Mouse (Mus musculus) ovary, postnatal 14 days (tissue): Measurements from ENCODE around the gene Methig1.
"Not testable (repeated sequence)": the region's sequence is repeated elsewhere in the genome, so short reads cannot be mapped to it uniquely, and the experiment has no call there.

Experiments used
- DNase-seq: peaks from one replicate; pipeline ENCODE4 v3.0.0; 2022; ENCODE audit warnings: low spot score

Gene Methig1

DNA sequence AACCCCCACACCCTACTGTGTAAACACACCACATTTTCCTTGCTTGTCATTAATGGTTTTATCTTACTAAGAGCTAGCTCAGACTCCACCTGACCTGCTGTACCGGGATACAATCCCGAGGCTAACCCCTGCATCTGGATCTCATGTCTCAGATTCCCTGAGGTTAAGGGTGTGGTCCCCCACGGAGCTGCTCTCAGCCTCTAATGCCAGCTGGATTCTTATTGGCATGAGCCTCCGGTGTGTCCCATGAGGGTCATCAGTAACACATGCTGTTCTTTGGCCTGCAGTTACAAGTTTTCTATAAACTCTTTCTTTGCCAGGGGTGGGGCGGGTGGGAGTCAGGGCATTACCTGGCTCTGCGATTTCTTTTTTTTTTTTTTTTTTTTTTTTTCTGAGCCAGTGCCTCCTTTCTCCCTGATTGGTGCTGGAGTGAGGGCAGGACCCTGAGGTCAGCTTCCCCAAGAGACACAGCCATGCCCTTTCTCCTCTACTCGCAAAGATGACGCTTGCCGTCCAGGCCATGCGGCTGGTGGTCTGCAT, at the start of gene Methig1, which contains the start of gene Mettl7a2:
TSS of gene Methig1 (plus strand) at position 439 of the 540 bp plus-strand sequence.
TSS of gene Mettl7a2 (plus strand) at position 490 of the 540 bp plus-strand sequence.
- no peak for DNase-seq

DNA sequence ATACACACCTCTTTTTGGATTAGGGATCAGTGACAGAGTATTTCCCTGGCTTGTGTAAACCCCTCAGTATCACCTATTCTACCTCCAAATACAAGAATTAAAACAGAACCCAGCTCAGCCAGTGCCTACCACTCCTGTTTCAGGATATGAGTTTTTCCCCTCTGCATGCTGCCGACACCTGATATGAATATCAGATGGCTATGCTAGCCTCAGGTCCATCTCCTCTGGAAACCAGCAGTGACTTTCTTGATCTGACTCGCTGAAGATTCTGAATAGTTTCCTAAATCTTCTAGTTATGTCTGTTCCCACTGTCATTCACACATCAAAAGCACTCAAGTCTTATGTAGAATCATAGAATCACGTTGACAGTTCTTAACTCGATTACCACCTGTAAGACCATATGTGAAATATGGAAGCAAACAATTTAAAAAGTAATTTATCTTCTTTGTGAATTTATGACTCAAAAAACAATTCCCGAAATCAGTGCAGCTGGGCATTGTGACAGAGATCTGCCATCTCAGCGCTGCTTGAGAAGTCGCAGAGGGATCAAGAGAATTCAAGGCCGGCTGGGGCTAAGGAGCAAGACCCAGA, 49.4 kb upstream of the Methig1 start:
- no peak for DNase-seq

DNA sequence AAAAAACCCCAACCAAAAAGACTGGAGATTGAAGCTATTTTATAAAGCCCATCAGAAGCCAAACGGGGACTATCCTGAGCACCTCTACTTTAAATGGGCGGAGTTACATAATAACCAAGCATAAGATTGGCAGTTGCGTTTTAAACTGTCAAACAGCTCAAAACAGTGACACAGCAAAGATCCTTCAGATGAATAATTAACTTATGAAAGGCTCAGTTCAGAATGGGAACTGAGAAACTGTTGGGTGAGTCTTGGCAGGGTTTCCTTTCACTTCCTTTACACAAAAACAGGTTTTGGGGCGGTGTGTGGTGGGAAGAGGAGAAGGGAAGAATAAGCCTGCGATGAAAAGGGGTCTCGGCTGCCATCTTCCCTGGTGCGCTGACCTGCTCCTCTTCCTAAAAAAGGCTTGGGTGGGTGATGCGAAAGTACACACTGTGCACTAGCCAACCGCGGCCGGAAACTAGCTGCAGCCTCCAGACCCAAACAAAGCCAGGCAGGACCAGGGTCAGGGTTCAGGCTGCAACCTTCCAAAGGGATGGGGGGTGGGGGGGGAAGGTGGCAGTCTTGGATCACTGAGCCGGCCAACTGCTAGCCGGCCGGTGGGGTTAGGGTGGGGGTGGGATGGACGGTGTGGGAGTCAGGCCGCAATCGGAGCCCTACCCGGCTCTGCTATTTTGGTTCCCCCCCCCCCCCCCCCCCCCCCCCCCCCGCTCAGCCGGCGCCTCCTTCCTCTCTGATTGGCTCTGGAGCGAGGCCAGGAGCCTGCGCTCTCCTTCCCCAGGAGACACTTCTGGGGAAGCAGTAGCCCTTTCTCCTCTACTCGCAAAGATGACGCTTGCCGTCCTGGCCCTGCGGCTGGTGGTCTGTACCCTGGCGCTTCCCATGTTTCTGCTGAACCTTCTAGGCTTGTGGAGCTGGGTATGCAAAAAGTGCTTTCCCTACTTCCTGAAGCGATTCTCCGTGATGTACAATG, 48.6 kb upstream of the Methig1 start, which contains the start of gene Mettl7a1:
TSS of gene Mettl7a1 (plus strand) at position 122 of the 973 bp plus-strand sequence.
- DNase-seq: peak; percentile 66

- DNase-seq: no peak
These were observed 46.7 kb upstream of the Methig1 start for GRCm38 (mm10) chr15:100306201-100306600.

DNA sequence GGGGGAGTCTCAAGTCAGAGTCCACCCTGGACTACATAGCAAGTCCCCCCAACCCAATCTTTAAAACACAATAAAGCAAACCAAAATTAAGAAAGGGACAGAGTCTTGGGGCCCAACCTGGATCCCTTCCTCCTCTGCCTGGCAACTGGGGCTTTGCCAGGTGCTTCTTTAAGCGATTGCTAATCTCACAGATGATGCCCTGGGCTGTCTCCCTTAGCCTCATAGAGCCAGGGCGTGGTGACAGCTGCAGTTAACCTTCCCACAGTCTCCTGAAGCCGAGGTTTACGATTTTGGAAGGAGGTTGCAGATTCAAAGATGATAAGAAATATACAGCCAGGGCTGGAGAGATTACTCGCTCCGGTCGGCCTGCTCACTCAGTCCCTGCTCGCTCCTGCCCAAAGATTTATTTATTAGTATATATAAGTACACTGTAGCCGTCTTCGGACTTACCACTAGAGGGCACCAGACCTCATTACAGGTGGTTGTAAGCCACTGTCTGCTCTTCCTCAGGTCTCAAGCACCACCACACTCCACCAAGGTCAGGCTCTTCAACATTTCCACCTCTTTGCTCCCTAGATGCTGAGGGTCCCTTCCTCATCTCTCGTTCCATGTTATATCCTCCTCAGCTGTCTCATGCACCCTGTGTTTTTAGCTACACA, 45.4 kb upstream of the Methig1 start:
- not testable (repeated sequence) for DNase-seq

DNA sequence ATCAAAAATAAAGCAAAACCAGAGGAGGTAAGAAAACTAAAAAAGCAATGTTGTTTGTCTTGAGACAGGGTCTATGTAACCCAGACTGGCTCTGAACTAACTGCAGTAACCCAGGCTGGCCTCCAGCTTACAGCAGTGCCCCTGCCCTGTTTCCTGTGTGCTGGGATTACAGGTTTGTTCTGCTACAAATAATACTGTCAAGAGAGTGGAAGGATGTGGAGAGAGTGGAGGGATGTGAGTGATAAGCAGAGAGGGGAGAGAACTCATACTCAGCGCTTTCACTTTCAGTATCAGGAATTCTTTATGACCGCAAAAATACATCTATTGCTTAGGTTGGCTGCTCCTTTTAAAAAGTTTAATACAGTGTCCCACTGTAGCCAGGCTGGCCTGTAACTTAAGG, 40.6 kb upstream of the Methig1 start:
- DNase-seq: no peak

DNA sequence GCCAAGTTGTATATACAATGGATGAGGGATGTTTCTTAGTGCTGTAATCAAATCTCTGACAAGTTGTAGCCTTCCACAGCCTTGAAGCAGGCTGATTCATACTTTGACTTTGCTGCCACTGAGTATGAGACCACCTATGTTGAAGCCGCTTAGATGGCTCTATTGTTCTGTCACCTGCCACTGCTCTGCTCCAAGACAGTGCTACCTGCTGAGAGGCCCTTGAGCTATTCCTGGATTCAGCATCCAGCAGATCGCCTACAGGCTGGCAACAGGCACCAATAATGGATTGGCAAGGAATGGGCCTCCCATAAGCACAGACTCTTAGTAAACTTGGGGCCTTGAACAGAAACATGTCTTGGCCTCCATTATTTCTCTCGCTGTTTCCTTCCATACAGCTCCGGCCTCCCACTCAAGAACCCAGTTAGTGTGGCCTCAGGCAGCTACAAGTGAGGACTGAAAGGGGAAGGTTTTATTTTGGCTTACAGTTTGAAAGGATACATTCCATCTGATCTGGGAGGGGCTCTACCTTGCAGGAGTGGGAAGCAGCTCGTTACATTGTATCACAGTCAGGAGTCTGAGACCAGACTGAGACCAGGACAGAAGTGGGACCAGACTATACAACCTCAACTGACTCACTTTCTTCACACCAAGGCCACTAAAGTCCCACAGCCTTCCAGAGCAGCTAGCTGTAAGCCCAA, 38.4 kb upstream of the Methig1 start:
- DNase-seq: no peak

GRCm38 (mm10) chr15:100318014-100318671, 34.8 kb upstream of the Methig1 start:
- not testable (repeated sequence) for DNase-seq

DNA sequence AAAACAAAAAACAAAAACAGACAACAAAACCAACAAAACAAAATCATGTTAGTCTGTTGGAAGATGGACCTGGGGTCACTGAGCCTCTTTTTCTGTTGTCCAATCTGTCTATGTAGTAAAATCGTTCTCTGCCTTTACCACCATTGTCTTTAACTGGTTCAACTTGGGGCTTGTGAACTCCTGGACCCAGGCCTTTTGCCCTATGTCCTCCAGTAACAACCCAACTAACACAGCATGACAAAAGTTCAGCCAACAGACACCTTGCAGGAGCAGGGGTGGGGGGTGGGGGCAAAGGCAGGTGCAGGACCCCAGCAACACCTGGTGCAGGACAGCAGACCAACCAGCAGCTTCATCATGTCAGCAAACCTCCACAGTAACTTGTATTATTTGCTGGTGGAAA, 33.1 kb upstream of the Methig1 start:
- DNase-seq: no peak

- DNase-seq: no peak
These were observed 32.5 kb upstream of the Methig1 start for GRCm38 (mm10) chr15:100320295-100320905.

DNA sequence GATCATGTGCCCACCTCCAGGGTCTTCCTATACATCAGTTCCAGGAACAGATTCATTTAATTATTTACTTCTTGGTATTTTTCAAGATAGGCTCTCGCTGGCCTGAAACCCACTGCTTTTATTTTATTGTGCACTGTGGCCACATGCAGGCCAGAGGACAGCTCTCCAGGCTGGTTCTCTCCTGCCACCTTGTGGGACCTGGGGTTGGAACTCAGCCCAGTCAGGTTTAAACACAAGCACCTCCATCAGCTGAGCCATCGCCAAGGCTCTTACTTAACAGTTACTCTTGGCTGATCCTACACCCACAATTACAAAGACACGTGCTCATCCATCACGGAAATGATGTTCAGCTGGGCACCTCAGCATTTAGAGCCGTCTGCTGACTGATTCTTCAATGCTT, 31.8 kb upstream of the Methig1 start:
- peak; percentile 49 for DNase-seq

DNA sequence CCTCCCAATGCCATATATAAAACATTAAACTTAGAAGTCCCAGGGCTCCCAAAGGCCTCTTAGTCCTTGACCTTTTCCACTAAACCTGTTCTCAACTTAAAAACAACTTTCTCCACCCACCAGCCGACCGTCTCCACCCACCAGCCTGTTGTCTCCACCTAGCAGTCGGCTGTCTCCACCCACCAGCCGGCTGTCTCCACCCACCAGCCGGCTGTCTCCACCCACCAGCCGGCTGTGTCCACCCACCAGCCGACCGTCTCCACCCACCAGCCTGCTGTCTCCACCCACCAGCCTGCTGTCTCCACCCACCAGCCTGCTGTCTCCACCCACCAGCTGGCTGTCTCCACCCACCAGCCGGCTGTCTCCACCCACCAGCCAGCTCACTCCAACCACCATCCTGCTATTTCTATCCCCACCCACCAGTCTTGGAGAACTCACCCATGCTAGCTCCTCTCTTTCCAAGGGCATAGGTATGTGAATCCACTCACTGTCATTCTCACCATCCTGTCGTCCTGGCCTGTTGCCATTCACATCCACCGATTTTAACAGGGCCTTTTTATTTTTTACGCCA, 28.8 kb upstream of the Methig1 start:
- DNase-seq: no peak

GRCm38 (mm10) chr15:100325235-100325634, 27.7 kb upstream of the Methig1 start:
- DNase-seq: no peak

DNA sequence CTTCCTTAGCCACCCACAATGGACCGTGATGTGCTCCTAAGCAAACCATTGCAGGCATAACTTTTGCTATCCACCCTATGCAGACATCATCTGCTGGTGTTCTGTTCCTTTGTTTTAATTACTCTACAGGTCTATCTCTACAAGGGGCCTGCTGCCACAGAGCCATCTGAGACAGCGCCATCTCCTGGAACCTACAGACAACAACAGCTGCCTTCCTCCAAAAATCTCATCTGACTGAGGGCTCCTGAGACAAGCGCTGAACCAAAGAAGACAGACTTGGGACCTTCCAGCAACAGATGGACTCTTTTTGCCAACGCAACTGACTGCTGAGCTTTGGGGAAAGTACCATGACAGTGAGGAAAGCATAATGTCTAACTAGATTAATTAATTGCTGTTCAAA, 24.9 kb upstream of the Methig1 start:
- not testable (repeated sequence) for DNase-seq

DNA sequence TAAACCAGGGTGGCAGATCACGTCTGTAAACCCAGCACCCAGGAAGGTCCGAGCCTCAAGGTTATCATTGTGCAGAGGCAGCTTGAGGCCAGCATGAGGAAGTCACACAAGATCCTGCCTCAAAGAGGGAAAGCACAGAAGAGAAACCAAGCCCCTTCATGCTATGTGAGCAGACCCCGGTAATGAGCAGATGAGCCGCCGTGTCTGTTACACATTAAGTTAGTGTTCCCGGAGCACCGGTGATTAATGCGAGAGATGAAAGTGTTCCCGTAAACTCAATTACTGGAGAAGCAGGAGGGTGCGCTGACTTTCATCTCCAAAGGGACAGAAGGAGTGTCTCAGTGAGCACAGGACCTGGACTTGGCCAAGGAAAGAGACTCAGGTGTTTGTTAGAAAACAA, 23.6 kb upstream of the Methig1 start:
- not testable (repeated sequence) for DNase-seq

GRCm38 (mm10) chr15:100330739-100331138, 22.2 kb upstream of the Methig1 start:
- DNase-seq: no peak

DNA sequence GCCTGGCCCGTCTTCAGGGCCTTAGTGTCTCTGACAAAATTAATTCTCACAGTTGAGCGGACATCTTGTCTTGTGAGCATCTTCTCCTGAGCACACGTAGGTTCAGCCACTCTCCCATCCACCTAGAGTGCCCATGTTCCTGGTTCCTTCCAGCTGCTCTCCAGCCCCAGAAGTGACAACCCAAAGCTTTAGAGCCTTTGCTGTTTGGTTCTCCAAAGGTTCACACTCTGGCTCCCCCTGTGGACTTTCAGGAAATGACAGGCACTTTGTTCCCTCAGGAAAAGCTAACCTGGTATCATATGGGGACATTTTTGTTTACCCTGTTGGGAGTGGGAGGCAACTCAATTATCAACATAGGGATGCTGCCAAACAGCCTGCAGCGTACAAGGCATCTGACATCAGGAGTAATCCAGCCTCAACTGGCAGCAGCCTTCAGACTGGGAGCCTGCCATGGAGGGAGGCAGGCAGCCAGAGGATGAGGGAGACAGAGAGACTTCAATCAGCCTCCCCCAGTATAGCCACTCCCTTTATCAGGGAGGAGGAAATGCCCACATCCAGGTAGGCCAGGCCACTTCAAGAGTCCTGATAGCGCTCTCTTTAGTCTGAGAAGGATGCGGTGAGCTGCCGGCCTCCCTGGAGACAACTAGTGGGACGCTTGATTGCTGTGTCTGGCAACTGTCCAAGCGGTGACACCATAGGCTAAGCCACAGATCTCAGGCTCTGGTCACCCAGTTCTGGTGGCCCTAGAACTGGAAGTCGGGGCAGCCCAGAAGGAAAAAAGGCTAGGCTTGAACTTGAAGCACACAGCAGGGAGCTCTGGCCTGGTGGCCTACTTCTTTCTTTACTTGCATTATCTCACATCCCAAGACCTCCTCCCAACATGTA, 20.6 kb upstream of the Methig1 start:
- not testable (repeated sequence) for DNase-seq

DNA sequence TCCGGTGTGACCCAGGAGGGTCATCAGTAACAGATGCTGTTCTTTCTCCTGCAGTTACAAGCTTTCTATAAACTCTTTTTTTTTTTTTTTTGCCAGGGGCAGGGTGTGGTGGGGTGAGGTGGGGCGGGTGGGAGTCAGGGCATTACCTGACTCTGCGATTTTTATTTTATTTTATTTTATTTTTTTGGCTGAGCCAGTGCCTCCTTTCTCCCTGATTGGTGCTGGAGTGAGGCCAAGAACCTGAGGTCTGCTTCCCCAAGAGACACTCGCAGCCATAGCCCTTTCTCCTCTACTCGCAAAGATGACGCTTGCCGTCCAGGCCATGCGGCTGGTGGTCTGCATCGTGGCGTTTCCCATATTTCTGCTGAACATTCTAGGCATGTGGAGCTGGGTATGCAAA, 18.3 kb upstream of the Methig1 start, which contains the start of gene Mettl7a3:
TSS of gene Mettl7a3 (plus strand) at position 301 of the 400 bp plus-strand sequence.
- DNase-seq: no peak

GRCm38 (mm10) chr15:100337328-100337727, 15.6 kb upstream of the Methig1 start:
- DNase-seq: not testable (repeated sequence)
